Mouse (Mus musculus): ENCODE data around the gene Ppp1r14a.

Gene Ppp1r14a

DNA sequence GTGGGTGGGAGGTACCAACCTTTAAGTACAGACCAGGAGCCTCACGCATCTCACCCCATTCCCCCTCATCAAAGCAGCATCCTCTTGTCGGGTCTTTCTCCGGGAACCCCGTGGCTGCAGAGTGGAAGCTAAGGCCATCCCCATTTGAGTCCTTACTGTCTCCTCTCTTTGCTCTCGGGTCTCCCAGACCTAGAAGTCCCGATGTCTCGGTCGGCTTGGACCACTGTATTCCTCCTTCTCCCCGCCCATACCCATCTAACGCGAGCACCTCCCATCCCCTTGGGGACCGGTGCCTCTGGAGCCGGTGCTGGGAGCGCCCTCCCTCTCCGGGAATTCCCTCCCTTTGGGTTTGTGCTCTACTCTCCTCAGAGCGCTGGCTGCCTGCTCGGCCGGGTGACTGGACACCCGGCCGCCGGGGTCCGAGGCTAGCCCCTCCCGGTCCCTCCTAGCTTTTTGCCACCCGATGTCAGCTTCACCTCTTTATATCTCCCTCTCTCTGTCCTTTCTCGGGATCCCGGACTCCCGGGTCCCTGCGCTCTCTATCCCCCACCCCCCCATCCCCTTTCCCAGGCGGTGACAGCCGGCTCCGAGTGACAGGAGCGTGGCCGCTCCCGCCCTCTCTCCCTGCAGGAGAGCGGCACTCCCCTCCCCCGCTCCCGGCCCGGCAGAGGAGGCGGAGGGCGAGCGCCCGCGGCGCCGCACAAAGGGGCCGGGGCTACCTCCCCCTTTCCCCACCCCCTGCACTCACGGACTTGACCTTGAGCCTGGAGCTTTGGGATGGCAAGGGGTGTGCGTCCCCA is 15.6 kb downstream of the Ppp1r14a start:
- DNase-seq, result no peak

GRCm38 (mm10) chr7:29305263-29305988 is 16.3 kb downstream of the Ppp1r14a start:
- no peak for DNase-seq

DNA sequence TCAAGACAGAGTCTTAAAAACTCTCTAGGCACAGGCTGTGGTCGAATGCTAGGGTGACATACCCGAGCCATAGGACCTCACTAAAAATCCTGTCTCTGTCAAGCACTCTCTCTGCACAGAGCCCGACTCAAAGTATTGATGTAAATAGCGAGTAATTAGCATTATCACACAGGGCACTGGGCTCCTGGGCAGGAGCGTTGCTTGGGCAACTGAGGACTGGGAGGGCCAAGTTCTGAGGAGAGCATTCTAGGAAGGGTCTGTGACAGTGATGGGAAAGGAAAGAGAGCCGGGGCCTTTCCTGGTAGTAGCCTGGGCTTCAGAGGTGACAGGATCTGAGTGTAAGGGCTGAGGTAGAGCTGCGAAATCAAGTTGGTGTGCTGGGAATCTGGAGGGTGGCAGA is 17.0 kb downstream of the Ppp1r14a start:
- no peak for DNase-seq

DNA sequence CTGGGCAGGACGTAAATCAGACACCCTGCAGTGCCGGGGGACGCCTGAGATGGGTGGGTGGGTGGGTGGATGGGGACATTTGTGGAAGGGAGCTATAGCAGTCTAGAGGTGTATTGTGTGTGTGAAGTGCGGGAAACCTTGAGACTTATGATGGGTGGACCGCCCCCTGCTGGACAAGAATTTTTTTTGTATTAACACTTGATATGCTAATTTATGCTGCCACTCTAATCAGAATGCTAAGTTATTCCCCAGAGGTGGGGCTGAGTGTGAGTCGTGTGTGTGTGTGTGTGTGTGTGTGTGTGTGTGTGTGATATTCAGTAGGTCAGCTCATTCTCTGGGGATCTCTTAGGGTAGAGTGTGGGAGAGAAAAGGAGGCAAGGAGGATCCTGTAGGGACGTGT is 17.5 kb downstream of the Ppp1r14a start:
- DNase-seq, result peak in 1 of 2 experiments; percentile 28

- DNase-seq, result peak; percentile 84 to 90
Measured at GRCm38 (mm10) chr7:29307350-29308104, 18.4 kb downstream of the Ppp1r14a start.

GRCm38 (mm10) chr7:29309221-29309721 is 20.2 kb downstream of the Ppp1r14a start:
- no peak for DNase-seq

DNA sequence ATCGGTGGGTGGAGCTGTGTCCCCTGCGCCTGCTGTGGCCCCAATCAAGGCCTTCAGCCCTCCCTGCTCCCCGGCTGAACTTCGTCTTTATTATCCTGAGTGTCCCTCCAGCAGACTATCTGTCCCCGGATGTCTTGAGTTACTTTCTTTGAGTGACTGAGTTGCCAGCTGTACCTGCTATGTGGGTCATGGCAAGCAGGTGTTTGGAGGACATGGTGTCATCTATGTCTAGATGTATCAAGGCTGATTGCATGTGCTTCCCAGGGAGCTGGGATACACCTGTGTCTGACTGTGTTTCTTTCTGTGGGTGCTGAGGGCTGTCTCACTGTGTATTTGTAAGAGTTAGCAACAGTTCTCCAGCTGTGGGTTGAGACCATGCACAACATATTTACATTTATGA is 20.6 kb downstream of the Ppp1r14a start:
- no peak for DNase-seq

DNA sequence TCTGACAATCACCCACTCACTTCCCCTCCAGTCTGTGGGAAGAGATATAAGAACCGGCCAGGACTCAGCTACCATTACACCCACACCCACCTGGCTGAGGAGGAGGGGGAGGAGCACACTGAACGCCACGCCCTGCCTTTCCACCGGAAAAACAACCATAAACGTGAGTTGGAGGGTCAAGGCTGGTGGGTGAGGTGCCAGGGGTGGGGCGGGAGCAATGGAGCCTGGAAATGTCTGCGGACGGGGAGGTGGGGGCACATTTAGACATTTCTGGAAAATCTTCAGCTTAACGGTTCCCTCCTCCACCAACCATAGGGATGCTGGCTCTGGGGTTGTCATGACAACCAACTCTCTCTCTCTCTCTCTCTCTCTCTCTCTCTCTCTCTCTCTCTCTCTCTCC is 23.9 kb downstream of the Ppp1r14a start:
- no peak for DNase-seq

DNA sequence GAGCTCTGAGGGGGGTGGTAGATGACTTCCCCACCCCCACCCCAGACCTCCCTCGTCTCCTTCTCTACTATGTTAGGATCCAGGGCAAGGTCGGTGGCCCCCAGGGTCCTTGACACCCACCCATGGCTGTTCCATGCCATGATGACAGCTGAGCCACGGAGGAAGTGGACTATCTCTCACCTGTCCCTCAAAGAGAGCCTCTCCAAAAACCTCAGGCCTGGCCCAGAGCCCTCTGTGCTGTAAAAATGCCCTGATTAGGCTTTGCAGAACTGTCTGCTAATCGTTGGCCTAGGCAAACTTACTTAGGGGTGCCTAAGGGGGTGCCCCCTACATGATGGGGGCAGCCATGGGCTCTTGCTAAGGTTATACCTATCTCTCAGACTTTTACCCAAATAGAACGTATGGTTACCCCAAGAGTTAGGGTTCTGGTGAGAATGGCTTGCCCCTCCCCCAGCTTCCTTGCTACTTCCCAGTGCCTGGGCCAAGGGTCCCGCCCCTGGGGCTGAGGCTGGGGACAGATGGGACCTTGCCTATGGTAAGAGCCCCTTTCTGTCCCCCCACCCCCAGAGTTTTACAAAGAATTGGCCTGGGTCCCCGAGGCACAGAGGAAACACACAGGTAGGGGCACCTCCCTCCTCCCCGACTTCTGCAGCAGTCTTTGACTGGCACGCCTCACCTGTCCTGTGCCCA is 24.6 kb downstream of the Ppp1r14a start:
- DNase-seq, result no peak

GRCm38 (mm10) chr7:29314844-29315628 is 25.9 kb downstream of the Ppp1r14a start:
- DNase-seq, result no peak

DNA sequence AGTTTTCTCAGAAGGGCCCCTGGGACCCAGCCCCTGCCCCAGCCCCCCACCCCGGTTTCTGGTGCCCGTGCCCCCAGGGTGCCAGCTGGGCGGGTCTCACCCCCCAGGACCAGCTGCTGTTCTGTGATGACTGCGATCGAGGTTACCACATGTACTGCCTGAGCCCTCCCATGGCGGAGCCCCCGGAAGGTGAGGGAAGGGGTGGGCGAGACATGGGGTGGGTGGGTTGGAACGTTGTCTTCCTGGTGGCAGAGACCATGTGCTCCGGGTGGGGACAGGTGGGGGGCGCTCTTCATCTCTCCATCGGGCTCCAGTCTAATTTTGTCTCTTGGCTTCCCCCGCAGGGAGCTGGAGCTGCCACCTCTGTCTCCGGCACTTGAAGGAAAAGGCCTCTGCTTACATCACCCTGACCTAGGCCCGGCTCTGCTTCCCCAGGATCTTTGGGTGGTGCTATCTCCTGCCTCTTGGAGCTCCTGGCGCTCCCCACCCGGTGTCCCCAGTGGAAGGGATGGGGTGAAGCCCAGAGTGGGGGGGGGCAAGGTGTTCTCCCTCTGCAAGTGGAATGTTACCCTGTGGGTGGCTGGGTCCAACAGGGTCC is 27.1 kb downstream of the Ppp1r14a start:
- no peak for DNase-seq

DNA sequence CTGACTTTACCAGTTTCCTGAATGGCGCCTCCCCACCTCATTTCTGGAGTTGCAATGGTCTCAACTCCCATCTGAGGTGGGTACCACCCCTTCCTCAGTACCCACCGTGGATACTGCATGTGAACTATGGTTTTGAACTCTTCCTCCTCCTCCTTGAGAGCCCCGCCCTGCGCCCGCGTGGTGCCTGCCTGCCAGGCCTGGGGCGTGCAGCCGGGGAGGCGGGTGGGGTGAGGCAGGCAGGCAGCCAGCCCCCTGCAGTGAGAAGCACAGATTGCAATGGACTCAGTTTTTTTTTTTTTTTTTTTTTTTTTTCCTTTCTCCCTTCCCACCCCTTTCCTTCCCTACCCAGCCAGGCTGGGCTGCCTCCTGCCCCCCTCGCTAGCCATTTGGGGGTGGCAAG is 27.9 kb downstream of the Ppp1r14a start:
- no peak for DNase-seq

GRCm38 (mm10) chr7:29317558-29317957 is 28.4 kb downstream of the Ppp1r14a start:
- DNase-seq, result no peak

- no peak for DNase-seq
Measured at GRCm38 (mm10) chr7:29318115-29318911, 29.2 kb downstream of the Ppp1r14a start.

GRCm38 (mm10) chr7:29319337-29320307 is 30.5 kb downstream of the Ppp1r14a start:
- DNase-seq, result no peak

DNA sequence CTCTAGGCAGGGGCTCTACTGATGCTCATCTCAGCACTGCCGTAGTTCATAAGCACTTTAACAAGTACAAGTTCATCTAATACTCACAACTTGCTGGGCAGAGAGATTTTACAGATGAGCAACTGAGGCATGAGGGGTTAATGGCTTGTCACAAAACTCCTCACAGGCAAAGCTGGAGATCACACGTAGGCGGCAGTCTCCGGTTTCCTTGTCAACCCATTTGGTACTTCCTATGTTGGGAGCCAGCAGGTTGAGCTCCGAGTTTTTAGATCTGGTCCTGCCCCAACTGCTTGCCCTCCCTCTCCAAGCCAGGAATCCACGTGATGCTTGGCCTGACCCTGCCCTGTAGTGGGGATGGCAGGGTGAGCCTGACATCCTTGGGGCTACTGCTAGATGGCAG is 38.0 kb downstream of the Ppp1r14a start:
- no peak for DNase-seq

- DNase-seq, result no peak
Measured at GRCm38 (mm10) chr7:29328984-29329383, 39.9 kb downstream of the Ppp1r14a start.

GRCm38 (mm10) chr7:29334156-29334555 is 45.0 kb downstream of the Ppp1r14a start:
- no peak for DNase-seq

DNA sequence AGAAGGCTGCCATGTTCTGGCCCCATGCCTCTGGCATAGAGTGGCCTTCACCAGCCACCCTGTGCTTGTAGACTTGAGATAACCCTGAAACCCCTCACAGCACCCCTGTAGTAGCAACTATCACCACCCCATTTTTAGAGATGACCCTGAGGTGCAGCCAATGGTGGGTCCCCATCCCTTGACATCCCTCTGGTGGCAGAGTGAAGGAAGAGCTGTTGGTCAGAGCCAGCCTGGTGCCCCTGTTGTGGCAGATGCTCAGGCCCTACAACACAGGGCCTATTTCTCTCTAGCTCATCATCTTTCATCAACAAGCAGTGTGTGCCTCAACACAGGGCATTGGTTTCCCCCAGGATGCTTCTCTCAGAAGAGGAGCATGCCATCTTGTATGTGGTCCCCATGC is 46.2 kb downstream of the Ppp1r14a start:
- DNase-seq, result no peak

All from kidney, adult 8-10 months (tissue).